Mouse (Mus musculus) liver, adult 2 months (tissue): ENCODE data around the gene Olfr312. TPM values are rescaled to one million over a fixed set of nuclear protein-coding genes. Genes with fewer than 3 reads are reported as not detected.

Source experiments
- DNase-seq: peaks from one replicate; pipeline ENCODE4 v3.0.0-alpha.2; 2011; ENCODE audit warnings: low read depth, low spot score; ENCODE audit errors: extremely low read depth
- H3K27ac ChIP-seq: fragments of 200-500 bp; replicated peaks from 2 replicates; pipeline ENCODE4 v1.5.1; 2012; ENCODE audit warnings: low read depth, mild to moderate bottlenecking, control low read depth, inconsistent platforms, low read length; ENCODE audit not compliant: insufficient read depth
- H3K27me3 ChIP-seq: fragments of 200-500 bp; 2 replicates; pipeline ENCODE4 v1.6.1; 2012; ENCODE audit warnings: mild to moderate bottlenecking, moderate library complexity, low read length, inconsistent platforms; ENCODE audit not compliant: control insufficient read depth, insufficient read depth
- H3K36me3 ChIP-seq: fragments of 200-500 bp; 2 replicates; pipeline ENCODE4 v1.6.1; 2012; ENCODE audit warnings: low read length, inconsistent platforms; ENCODE audit not compliant: control insufficient read depth, insufficient read depth
- H3K4me1 ChIP-seq: fragments of 200-500 bp; 2 replicates; pipeline ENCODE4 v1.6.1; 2011; ENCODE audit warnings: low read length; ENCODE audit not compliant: control insufficient read depth, insufficient read depth
- H3K4me3 ChIP-seq: fragments of 200-500 bp; 2 replicates; pipeline ENCODE4 v1.5.1; 2011; ENCODE audit warnings: low read depth, mild to moderate bottlenecking, control low read depth, low read length, moderate library complexity; ENCODE audit not compliant: insufficient read depth
- H3K79me2 ChIP-seq: fragments of 200-500 bp; 2 replicates; pipeline ENCODE4 v1.6.1; 2012; ENCODE audit warnings: inconsistent platforms, mild to moderate bottlenecking, low read length, moderate library complexity; ENCODE audit not compliant: control insufficient read depth, insufficient read depth
- H3K9ac ChIP-seq: fragments of 200-500 bp; 2 replicates; pipeline ENCODE4 v1.6.1; 2012; ENCODE audit warnings: low read depth, mild to moderate bottlenecking, control low read depth, inconsistent platforms, low read length
- CTCF ChIP-seq: fragments of 200-500 bp; IDR thresholded peaks from 2 replicates; pipeline ENCODE4 v1.5.1; 2011; ENCODE audit warnings: low read depth, low read length, control low read depth
- POLR2A ChIP-seq: fragments of 200-500 bp; IDR thresholded peaks from 2 replicates; pipeline ENCODE4 v1.6.1; 2011; ENCODE audit warnings: low read length, control low read depth; ENCODE audit not compliant: insufficient read depth; ENCODE audit errors: extremely low read depth
- WGBS: fragments of 180-500 bp; shearing (Covaris S2); methylation state at CpG from one replicate; pipeline ENCODE4 v1.1.7; 2018; 5-methylcytosine and 5-hydroxymethylcytosine counted together
- polyA plus RNA-seq: library from polyadenylated mRNA; depleted of rRNA; stranded (reverse); fragments of >200 nt; gene quantifications from 2 replicates; pipeline ENCODE4 v1.2.3, GENCODE M21; 2012; rRNA removed
- total RNA-seq: library from RNA; depleted of rRNA; stranded (reverse); fragments of >200 nt; gene quantifications from 2 replicates; pipeline ENCODE4 v1.2.3, GENCODE M21; 2014; rRNA removed

Gene Olfr312
- total and polyA plus RNA-seq, 2 experiments, result not detected

GRCm38 (mm10) chr11:58867954-58868330 lies 38.9 kb downstream of the Olfr312 start:
- Histone ChIP-seq H3K27ac (no peak overlapping the region), H3K9ac (no peak overlapping the region)

GRCm38 (mm10) chr11:58870961-58871360 lies 41.9 kb downstream of the Olfr312 start:
- 34% methylated on average over 4 of the region's 4 CpGs for WGBS
- no peak overlapping the region for H3K27ac ChIP-seq
- TF ChIP-seq POLR2A (no peak), CTCF (no peak)

More at GRCm38 (mm10) chr11:58867954-58868330, 38.9 kb downstream of the Olfr312 start:
- Histone ChIP-seq H3K79me2 (no peaks in the 10 kb centered on the region), H3K27me3 (no peaks in the 10 kb centered on the region), H3K36me3 (no peaks in the 10 kb centered on the region), H3K4me3 (no peak overlapping the region; the same call in 1 of the 2 replicates), H3K4me1 (peaks cover 6% of the 10 kb centered on the region; the same call in 1 of the 2 replicates)
- TF ChIP-seq CTCF (no peak), POLR2A (no peak)
- 93% methylated on average over 6 of the region's 6 CpGs for WGBS
- DNase-seq, result no peak

DNA sequence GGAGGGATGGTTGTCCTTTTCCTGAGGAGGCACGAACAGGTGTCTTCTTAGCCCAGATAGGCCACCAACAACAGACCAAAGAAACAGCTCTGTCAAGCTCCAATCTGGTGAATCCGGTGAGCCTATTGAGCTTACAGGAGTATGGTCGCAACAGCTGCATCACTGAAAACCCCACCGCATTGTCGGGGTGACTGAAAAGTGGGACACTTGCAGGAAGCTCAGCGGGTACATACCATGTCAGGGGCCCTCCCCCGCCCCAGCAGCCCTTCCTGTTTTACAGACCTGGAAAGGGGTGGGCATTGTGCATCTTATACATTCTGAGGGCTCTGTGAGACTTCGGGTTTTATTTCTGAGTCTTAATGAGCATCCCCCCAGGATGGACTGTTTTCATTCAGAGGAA lies 54.7 kb downstream of the Olfr312 start:
- no peaks in the 10 kb centered on the region for H3K27me3 ChIP-seq
- H3K36me3 ChIP-seq, result peaks cover 17% of the 10 kb centered on the region
- H3K27ac ChIP-seq, result no peak overlapping the region
- no peak for DNase-seq
- H3K9ac ChIP-seq, result no peak overlapping the region
- WGBS, result 88% methylated on average over 8 of the region's 8 CpGs
- H3K4me3 ChIP-seq, result no peak overlapping the region
- no peak for TF ChIP-seq POLR2A
- no peak for TF ChIP-seq CTCF
- H3K79me2 ChIP-seq, result no peaks in the 10 kb centered on the region
- H3K4me1 ChIP-seq, result peaks cover 2% of the 10 kb centered on the region; the same call in 1 of the 2 replicates

More at GRCm38 (mm10) chr11:58870961-58871360, 41.9 kb downstream of the Olfr312 start:
- Histone ChIP-seq H3K4me1 (peaks cover 6% of the 10 kb centered on the region; the same call in 1 of the 2 replicates), H3K79me2 (no peaks in the 10 kb centered on the region), H3K4me3 (no peak overlapping the region), H3K36me3 (no peaks in the 10 kb centered on the region; the same call in 1 of the 2 replicates), H3K27me3 (no peaks in the 10 kb centered on the region), H3K9ac (no peak overlapping the region)
- peak; percentile 80 for DNase-seq

Other genes starting within 250 kb of the Olfr312 start
- not detected in 2 replicates for gene Olfr324, start 234.1 kb upstream of the Olfr312 start, total RNA-seq
- not detected in 2 replicates for gene Olfr324, start 234.1 kb upstream of the Olfr312 start, polyA plus RNA-seq
- 0.27 TPM in 1 of 2 replicates, not detected in the other for gene 2210407C18Rik, start 213.2 kb upstream of the Olfr312 start, total RNA-seq
- not detected in 2 replicates for gene 2210407C18Rik, start 213.2 kb upstream of the Olfr312 start, polyA plus RNA-seq
- not detected in 2 replicates for gene Olfr323, start 198.7 kb upstream of the Olfr312 start, total RNA-seq
- gene Olfr323, start 198.7 kb upstream of the Olfr312 start, polyA plus RNA-seq, result not detected in 2 replicates
- gene Trim58, start 188.8 kb upstream of the Olfr312 start, total RNA-seq, result not detected in 2 replicates
- gene Trim58, start 188.8 kb upstream of the Olfr312 start, polyA plus RNA-seq, result not detected in 2 replicates
- gene Olfr322, start 170.5 kb upstream of the Olfr312 start, total RNA-seq, result not detected in 2 replicates
- gene Olfr322, start 170.5 kb upstream of the Olfr312 start, polyA plus RNA-seq, result not detected in 2 replicates
- not detected in 2 replicates for gene Olfr320, start 148.1 kb upstream of the Olfr312 start, total RNA-seq
- not detected in 2 replicates for gene Olfr320, start 148.1 kb upstream of the Olfr312 start, polyA plus RNA-seq
- not detected in 2 replicates for gene Olfr319, start 130.1 kb upstream of the Olfr312 start, total RNA-seq
- gene Olfr319, start 130.1 kb upstream of the Olfr312 start, polyA plus RNA-seq, result not detected in 2 replicates
- gene Olfr318, start 105.2 kb upstream of the Olfr312 start, total RNA-seq, result not detected in 2 replicates
- not detected in 2 replicates for gene Olfr318, start 105.2 kb upstream of the Olfr312 start, polyA plus RNA-seq
- not detected in 2 replicates for gene Olfr317, start 90.0 kb upstream of the Olfr312 start, total RNA-seq
- gene Olfr317, start 90.0 kb upstream of the Olfr312 start, polyA plus RNA-seq, result not detected in 2 replicates
- gene Olfr316, start 76.5 kb upstream of the Olfr312 start, total RNA-seq, result not detected in 2 replicates
- gene Olfr316, start 76.5 kb upstream of the Olfr312 start, polyA plus RNA-seq, result not detected in 2 replicates
- not detected in 2 replicates for gene Olfr315, start 56.0 kb upstream of the Olfr312 start, total RNA-seq
- not detected in 2 replicates for gene Olfr315, start 56.0 kb upstream of the Olfr312 start, polyA plus RNA-seq
- gene Olfr314, start 46.3 kb upstream of the Olfr312 start, total RNA-seq, result not detected in 2 replicates
- gene Olfr314, start 46.3 kb upstream of the Olfr312 start, polyA plus RNA-seq, result not detected in 2 replicates
- gene Fam183b, start 27.3 kb upstream of the Olfr312 start, total RNA-seq, result not detected in 2 replicates
- not detected in 2 replicates for gene Fam183b, start 27.3 kb upstream of the Olfr312 start, polyA plus RNA-seq
- gene Olfr313, start 14.2 kb upstream of the Olfr312 start, total RNA-seq, result not detected in 2 replicates
- not detected in 2 replicates for gene Olfr313, start 14.2 kb upstream of the Olfr312 start, polyA plus RNA-seq
- not detected in 2 replicates for gene Olfr311, start 10.0 kb downstream of the Olfr312 start, total RNA-seq
- gene Olfr311, start 10.0 kb downstream of the Olfr312 start, polyA plus RNA-seq, result not detected in 2 replicates
- 2.5 and 3.5 TPM in 2 replicates for gene Gm12258, start 17.9 kb downstream of the Olfr312 start, total RNA-seq
- gene Gm12258, start 17.9 kb downstream of the Olfr312 start, polyA plus RNA-seq, result 0.92 and 1.2 TPM in 2 replicates
- 1.3 TPM in 2 replicates for gene 2810021J22Rik, start 38.0 kb downstream of the Olfr312 start, total RNA-seq
- gene 2810021J22Rik, start 38.0 kb downstream of the Olfr312 start, polyA plus RNA-seq, result 1.8 and 2.6 TPM in 2 replicates
- 4.5 and 4.9 TPM in 2 replicates for gene Zfp39, start 75.0 kb downstream of the Olfr312 start, total RNA-seq
- 0.56 and 0.66 TPM in 2 replicates for gene Zfp39, start 75.0 kb downstream of the Olfr312 start, polyA plus RNA-seq
- gene Btnl10, start 88.7 kb downstream of the Olfr312 start, total RNA-seq, result not detected in 2 replicates
- gene Btnl10, start 88.7 kb downstream of the Olfr312 start, polyA plus RNA-seq, result not detected in 2 replicates
- 63.7 and 78.6 TPM in 2 replicates for gene Rnf187, start 109.7 kb downstream of the Olfr312 start, total RNA-seq
- 122 and 134 TPM in 2 replicates for gene Rnf187, start 109.7 kb downstream of the Olfr312 start, polyA plus RNA-seq
- gene Hist3h2ba, start 119.7 kb downstream of the Olfr312 start, total RNA-seq, result 0.37 and 1.1 TPM in 2 replicates
- not detected in 2 replicates for gene Hist3h2ba, start 119.7 kb downstream of the Olfr312 start, polyA plus RNA-seq
- gene Hist3h2a, start 125.4 kb downstream of the Olfr312 start, total RNA-seq, result 7.8 and 8.1 TPM in 2 replicates
- 2.0 and 2.7 TPM in 2 replicates for gene Hist3h2a, start 125.4 kb downstream of the Olfr312 start, polyA plus RNA-seq
- under 0.01 TPM in 1 of 2 replicates, not detected in the other for gene Trim17, start 125.4 kb downstream of the Olfr312 start, total RNA-seq
- 0.04 TPM in 2 replicates for gene Trim17, start 125.4 kb downstream of the Olfr312 start, polyA plus RNA-seq
- gene Trim11, start 148.9 kb downstream of the Olfr312 start, total RNA-seq, result 12.4 and 13.4 TPM in 2 replicates
- 14.4 and 22.4 TPM in 2 replicates for gene Trim11, start 148.9 kb downstream of the Olfr312 start, polyA plus RNA-seq